Mouse (Mus musculus) urinary bladder, adult 2 months (tissue): ENCODE measurements around the gene Man1c1. TPM values are rescaled to one million over a fixed set of nuclear protein-coding genes. Genes with fewer than 3 reads are reported as not detected.

Experiments
- DNase-seq: peaks from one replicate; pipeline ENCODE4 v3.0.0; 2022; ENCODE audit warnings: low spot score
- polyA plus RNA-seq: library from polyadenylated mRNA; depleted of rRNA; stranded (reverse); fragments of >200 nt; gene quantifications from 2 replicates; pipeline ENCODE4 v1.2.3, GENCODE M21; 2012

Gene Man1c1
- polyA plus RNA-seq, 1 experiment, result 7.3 TPM

DNA sequence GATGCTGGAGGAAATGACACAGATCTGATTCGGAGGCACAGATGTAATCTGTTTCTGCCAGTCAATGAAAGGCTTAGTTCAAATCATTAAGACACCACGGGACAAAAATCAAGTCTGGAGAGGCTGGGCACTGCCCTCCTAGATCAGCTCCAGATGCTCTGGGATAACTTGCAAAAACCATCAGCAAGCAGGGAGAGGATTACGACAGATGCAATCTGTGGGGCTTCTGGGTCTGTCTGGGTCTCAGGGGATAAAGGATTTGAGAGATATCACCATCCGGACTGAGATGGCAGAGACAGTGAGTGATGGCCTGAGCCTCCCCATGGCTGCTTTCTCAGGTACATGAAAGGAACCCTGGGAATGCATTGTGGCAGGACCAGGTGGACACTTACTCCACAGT lies 99.6 kb downstream of the Man1c1 start:
- no peak for DNase-seq

DNA sequence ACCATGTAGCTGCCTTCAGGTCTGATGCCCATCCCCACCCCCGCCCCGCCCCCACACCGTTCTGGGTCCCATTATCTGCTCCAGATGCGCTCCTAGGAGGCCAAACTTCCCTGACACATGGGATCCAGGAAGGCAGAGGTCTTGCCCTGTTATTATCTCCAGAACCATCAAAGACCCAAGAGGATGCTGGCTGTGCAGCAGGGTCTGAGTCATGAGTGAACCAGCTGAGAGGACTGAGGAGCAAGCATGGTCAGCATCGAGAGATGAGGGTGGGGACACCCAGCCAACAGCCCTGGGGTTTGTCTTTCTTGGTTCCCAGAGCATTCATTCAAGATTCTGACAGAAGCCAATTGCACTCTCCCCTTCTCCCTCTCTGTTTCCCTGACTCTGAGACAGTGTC lies 100.5 kb downstream of the Man1c1 start:
- DNase-seq, result no peak

DNA sequence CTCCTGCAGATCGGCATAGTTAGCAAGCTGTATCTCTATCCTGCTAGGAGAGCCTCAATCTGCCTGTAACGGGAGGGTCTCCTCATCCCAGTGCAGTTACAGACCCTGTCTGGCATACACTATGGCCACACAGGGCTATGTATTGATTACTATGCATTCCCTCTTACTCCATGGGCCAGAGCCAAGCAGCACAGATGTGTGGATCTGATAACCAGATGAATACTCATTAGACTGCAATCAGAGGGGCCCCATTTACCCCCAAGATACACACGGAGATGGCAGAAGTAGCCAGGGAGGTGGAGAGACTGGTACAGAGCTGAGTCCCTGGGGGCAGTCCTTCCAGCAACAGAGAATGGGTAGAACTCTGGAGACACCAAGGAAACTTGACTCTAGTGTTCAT lies 101.5 kb downstream of the Man1c1 start:
- no peak for DNase-seq

DNA sequence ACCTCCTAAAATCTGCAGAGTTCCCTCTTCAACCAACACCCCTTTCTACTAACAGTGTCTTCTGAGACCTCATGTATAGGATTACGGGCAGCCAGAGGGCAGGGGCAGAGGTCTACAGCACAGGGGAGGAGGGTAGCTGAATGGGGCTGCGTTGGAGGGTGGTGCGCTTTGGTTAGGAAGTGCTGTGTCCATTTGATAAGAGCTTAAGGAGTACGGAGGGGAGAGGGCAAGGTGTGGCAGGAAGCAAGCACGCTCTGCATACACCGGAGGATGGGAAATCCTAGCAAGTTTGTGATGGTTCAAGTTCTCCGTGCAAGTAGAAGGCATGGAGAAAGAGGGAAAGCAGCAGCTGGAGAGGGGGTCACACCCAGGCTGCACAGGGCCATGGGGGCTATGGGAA lies 102.1 kb downstream of the Man1c1 start:
- no peak for DNase-seq

DNA sequence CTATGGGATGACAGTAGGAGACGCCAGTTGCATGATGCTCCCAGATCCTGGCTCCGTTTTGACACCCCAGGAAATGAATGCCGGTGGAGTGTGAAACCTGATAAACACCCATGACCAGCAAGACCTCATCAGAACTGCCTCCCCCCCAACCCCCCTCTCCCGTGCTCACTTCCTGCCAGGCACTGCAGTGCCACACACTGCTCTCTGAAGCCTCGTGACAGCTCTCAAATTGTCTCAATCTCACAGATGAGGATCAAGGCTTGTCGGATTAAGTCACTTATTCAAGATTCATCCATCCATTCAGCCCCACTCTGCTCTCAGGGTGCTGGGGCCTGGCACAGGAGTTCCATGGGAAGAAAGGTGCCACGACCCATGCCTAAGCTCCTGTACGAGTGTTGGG lies 102.7 kb downstream of the Man1c1 start:
- no peak for DNase-seq

DNA sequence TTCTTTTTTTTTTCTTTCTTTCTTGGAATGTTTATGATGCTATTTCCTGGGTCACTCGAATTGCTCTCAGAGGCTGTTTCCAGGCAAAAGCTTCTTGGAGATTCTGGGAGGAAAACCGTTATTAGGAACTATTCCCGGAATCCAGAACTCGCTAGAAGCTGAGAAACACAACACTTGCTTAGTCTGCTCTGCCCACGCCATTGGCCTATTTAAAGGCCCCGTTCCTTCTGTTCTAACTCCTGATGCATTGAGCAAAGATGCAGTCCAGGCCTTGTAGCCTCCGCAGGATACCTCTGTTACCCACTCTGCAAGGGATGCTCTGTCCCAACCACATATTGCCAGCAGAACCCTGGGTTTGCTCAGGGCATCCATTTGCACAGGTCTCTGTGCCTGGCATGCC lies 103.3 kb downstream of the Man1c1 start:
- DNase-seq, result no peak

DNA sequence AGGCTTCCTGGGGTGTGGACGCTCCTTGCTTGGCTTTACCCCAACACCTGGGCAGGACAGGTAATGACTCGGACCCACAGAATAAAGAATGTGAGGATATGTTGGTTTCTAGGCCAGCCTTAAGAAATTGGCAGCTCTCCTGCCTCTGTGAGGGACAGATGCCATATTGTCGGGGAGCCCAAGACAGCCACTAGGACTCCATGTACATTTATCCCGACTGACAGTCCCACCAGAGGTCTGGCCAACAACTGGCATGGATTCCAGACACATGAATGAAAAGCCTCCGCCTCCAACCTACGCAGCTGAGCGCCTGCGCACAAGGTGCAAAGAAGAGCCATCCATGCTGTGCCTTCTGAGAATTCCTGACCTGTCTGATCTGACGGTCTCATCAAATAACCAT lies 104.0 kb downstream of the Man1c1 start:
- no peak for DNase-seq

DNA sequence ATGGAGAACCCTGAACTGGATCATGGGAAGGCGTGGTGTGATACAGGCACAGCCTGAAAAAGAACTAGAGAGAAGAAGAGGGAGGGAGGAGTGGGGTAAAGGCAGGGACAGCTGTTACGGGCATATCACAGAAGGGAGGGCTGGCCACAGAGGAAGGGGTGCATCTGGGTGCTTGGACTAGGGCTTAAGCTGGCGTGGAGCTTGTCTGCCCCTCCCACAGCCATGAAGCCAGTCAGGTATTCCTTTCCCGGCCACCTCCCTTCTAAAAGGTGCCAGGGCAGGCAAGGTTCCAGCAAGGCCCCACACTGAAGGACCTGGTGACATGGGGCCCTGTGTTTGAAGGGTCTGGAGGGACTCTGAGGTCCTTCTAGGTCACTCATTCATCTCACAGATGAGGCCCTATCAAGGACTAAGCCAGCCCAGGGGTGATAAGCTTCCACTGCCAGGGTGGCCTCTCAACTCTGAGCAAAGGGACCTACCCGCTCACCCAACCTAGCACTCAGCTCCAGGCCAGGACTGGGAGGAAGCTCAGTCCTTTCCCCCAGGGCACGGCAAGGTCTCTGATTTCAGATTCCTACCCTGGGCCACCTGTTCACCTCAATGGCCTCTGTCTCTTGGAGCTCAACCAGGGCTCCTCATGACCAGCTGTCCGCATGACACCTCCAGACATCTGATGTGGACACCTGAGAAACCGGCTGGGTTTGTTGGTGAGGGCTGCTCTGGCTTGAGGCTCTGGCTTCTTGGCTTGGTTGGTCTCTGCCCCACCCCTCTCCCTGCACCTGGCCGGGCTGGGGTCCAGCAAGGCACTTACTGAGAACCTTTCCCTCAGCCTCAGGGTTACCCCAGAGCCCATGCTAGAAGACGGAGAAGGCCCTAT lies 107.0 kb downstream of the Man1c1 start:
- DNase-seq, result no peak

DNA sequence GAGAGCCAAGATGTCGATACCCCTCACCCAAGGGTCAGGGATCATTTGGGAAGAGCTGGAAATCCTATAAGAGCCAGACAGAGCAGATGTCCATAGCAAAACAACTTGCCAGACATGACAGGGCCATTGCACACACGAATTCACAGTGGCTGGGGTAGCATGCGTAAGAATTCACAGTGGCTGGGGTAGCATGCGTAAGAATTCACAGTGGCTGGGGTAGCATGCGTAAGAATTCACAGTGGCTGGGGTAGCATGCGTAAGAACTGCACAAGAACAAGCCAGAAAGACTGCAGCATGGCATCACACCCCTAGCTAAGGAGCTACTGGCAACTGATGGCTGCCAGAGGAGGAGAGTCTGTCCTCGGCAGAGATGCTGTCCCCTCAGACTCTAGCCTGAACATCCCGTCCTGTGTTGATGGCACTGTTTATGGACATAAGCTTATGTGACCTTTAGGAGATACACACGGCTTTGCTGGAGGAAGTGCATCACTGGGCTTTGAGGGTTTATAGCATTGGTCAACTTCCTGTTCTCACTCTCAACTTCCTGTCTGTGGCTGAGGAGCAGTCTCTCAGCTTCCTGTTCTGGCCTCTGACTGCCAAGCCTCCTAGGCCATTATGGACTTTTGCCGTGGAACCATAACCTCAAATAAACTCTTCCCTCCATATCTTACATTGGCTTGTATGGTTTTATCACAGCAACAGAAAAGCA lies 109.2 kb downstream of the Man1c1 start:
- DNase-seq, result no peak

DNA sequence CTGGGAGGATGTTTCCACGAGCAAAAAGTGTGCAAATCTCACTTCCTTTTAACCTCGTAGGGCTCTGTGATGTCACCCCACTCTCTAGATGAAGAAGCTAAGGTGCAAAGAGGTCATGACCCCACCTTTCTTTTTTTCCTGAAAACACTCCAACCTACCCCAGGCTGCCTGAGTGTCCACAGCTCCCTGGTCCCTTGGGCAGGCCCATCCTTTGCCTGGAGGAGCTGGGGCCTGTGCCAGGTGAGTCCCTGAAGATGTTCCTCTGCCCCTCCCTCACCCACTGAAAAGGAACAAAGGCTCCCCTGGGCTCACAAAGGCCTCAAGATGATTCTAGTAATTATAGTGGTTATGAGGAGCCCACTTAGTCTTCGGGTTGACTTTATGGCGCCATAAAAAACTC lies 111.6 kb downstream of the Man1c1 start:
- DNase-seq, result no peak

DNA sequence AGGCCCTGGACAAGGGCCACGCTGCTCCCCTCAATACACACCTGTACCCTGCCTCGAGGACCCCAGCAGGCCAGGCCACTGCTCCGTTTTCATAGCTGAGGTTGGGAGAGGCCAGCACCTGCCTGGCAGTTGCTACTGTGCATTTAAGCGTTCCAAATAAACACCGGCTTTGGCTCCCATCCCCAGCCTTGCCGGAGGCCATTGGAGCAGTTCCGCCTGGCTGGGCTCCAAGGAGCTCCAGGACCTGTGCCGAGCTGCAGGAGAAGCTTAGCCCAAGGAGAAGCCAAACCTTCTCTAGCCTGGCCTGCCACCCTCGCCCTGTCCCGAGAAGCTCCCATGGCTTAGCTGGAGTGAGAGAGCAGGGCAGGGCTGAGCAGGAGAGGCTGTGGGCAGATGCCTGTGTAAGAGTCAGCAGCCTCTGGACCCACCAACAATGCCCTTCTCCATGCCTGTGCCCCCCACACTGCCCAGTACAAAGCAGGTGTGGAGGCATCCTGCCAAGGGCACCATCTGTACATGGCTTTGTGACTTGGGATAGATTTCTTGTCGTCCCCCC lies 112.5 kb downstream of the Man1c1 start:
- peak; percentile 35 for DNase-seq

DNA sequence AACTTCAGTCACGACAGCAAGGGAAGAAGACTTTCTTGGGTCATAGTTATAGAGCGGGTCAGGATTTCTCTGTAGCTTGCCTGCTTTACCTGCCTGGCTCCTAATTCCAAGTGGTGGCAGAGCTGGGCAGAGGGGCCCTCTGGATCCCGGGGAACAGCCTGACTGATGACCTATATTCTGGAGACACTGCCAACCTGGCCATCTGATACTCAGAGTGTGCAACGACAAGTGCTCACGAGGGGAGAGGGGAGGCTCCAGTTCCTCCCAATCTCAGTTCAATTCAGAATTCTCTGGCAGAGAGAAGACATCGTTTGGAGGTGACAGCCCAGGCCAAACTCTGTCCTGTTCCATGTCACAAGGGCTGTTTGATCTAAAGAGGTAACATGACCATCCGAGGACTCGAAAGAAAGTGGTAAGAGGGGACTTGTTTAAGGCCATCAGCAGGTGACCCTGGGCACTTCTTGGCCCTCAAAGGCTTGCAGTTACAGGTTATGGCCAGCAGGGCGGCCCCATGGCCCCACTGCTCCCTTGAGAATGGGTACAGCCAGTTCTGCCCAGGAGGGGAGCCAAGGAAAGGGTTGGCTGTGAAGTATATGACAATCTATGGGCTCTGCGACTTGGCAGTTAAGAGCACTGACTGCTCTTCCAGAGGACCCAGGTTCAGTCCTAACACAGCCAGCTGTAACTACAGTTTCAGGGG lies 113.7 kb downstream of the Man1c1 start:
- DNase-seq, result no peak

DNA sequence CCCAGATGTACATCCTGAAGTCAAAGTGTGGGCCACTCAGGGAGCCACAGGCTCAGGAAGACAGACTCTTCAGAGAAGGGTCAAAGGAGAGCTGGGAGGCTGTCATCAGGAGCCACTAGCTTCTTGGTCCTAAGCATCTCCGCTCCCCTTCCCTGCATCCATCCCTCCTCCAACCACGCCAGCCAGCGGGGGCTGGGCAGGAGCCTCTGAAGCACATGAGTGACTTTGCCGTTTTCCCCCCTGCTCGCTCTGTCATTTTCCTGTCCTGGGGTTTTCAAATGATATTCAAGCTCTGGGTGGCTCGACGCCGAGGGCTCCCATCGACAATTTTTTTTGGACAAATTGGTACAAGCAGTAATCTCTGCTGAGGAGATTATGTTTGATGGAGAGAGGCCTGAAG lies 114.3 kb downstream of the Man1c1 start:
- no peak for DNase-seq

DNA sequence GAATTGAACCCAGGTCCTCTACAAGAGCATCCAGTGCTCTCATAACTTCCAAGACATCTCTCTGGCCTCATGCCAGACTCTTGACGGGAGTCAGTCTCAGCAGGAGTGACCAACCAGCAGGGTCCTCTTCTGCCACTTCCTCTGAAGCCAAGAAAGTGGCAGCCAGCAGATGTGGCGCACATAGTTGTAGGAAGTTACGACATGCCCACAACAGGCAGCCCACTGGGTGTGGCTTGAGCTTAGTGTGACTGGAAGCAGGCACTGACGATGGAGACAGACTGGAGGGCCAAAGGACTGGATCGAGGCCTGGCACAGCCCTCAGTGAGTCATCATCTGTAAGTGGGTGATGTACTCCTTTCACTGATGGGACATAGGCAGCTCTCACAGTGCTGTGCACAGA lies 115.1 kb downstream of the Man1c1 start:
- no peak for DNase-seq

DNA sequence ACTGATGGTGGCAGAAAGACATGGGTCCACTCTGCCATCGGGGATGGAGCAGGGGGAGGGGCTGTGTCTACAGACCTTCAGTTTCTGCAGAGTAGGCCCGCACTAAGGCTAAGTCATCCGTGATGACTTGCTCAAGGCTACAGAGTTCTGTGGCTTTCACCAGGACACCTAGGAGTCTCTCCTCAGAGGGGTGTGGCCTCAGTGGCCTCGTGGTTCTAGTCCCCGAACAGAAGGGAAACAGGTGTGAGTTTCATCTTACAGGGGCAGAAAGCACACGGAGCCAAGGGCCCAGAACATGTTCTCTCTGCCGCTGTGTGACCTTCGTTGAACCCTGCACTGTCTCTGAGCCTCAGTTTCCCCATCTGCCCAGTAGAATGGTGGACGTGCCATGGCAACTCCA lies 115.8 kb downstream of the Man1c1 start:
- DNase-seq, result no peak

DNA sequence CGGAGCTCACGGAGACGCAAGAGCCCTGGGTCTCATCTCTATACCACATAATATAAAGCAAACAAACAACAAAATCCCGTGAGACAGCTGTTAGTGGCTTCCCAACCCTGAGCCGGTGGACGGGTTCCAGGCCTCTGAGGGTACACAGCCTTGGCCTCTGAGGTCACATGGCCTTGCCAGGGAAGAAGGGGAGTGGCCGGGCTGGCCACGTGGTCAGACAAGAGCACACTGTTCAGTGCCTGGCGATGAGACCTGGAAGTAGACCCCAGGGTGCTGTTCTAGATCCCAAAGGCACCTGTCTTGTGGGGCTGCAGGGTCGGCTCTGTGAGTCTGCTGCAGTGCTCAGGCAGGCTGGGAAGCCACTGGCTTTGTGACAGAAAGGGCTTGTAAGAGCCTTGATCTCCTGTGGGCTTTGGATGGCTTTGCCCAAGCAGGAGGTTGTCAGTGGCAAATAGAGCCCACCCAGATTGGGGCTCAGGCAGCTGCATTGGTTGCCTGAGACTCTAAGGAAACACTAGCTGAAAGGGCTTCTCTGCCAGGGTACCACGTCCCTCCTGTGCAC lies 116.4 kb downstream of the Man1c1 start:
- no peak for DNase-seq

DNA sequence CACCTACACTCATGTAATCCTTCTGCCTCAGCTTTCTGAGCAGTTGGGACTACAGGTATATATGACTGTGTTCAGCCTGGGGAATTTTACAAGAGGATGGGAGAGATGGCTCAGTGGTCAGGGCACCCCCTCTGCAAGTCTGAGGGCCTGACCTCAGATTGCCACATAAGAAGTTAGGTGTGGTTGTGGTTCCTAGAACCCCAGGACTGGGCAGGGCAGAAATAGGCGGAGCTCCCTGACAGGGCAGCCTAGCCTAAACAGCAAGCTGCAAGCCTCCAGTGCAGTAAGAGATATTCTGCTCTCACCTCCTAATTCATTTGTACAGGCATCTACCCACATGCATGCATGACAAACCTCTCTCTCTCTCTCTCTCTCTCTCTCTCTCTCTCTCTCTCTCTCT lies 117.5 kb downstream of the Man1c1 start:
- DNase-seq, result no peak

DNA sequence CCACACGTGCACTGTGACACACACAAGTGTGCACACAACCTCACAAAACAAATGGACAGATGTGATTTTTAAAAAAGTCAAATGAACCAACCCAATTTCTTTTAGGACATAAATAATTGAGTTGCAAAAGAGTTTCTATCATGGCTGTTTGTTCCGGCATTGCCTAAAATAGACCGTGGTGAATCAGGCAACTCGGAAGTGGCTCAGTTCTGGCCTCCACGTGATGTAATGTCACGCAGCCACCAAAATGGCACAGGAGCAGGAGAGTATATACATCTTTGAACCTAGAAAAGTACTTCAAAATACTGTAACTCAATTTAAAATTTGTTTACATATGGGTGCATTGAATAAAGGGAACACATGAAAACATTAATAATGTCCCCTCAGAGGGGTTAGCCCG lies 118.0 kb downstream of the Man1c1 start:
- DNase-seq, result no peak

DNA sequence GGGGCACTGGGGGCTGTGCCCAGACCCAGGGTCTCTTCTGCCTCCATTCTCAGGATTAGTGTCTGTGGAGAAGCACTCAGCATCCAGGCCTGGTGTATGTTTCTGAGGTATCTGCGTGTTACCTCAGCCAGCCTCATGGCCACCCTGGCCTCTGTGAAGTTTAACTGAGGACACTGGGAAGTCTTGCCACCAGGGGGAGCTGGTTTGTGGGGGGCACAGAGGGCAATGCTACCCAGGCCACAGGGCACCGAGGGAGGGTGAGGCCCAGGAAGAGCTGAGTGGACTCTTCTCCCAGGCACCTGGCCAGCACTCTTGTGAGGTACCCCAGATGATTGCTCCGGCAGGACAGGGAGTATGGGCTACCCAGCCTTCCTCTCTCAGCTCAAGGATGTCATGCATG lies 120.6 kb downstream of the Man1c1 start:
- no peak for DNase-seq

DNA sequence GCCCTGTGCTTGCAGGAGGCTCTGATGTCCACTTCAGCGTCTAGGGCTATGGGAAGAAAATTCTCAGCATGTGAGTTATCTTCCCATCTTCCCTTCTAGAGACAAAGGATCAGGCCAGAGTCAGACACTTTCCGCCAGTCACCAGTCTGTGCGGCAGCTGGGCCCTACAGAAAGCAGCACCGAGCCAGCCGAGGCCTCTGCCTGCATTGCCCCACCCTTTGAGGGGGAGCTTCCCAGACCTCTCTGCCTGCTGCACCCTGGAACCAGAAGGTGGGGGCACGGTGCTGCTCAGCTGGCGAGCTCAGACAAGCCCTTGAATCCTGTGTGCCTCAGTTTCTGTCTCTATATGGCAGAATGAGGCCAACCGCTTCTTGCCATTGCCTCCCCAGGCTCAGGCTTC lies 122.7 kb downstream of the Man1c1 start:
- DNase-seq, result no peak

DNA sequence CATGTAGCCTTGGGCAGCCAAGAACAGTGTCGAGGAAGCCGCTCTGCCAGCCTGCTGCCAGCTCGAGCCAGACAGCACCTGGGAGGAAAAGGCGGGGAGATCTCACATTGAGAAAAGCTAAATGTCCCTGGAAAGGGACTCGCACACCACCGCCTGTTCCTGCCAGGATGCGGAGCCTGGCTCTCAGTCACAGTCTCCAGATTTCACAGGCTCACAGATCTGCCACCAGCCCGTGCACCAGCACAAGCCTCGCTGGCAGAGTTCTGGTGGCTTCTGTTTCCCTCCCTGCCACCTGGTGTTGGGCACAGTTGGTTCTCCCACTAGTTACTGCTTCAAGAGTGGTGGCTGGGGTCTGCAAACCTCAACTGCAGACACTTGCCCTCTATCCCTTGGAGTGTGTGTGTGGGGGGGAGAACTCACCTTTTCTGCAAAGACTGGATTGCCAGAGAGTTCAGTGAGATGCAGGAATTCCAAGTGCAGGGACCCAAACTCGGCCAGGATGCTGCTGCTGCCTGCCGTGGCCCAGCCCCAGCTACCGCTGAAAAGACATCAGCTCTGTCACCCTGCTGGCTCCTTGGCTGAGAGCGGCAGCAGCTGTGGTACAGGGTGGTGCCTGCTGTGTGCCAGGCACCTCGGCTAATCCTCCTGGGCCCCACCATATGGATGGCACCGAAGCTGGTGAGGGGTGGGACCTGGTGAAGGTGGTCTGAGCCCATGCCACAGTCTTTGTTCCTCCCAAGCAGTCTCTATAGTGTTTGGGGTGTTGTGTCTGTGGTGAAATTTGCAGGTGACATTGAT lies 123.5 kb downstream of the Man1c1 start:
- DNase-seq, result no peak
